Mouse (Mus musculus) CD8-positive naive resting alpha-beta T cell, adult 57 days (primary cell): ENCODE results near the gene Gpr68. TPM values are rescaled to one million over a fixed set of nuclear protein-coding genes. Genes with fewer than 3 reads are reported as not detected.

Source experiments
- total RNA-seq: library from RNA; stranded (reverse); gene quantifications from one replicate; pipeline ENCODE4 v1.2.4, GENCODE M21; 2023

Gene Gpr68
- 114 TPM for total RNA-seq

DNA sequence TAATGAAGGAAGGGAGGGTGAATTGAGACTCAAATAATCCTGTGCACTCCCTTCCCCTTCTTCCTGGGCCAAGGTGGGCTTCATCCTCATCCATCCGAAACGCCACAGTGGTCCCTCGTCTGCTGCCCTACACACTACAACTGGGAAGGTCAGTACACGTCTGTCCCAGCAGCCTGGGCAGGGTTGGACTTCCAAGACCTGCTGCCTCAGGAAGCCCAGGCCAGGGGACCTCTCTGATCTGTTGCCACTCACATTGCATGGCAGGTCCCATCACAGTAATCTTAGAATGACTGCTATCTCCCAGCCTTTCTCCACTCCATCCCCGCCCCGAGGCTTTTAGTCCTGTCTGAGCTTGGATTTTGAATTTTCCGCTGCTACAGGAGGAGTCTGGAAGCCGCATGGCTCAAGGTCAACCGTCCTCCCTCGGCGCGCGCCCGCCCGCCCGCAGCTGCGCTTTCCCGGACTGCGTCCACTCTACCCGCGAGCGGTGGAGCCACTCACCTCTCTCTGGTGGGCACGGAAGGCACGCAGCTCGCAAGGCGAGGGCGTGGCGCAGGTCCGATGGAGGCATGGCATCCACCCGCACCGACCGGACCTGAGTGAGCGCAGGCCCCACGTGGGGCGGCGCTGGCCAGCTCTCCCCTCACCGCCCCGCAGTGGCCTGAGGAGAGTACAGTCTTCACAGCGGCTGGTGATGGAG is at the start of gene Gpr68:
Gpr68 (minus strand) TSS at position 601 of the 700 bp plus-strand sequence.

Other genes starting within 250 kb of the Gpr68 start
- 15.7 TPM for gene Rps6ka5, start 181.2 kb downstream of the Gpr68 start, total RNA-seq
- 8.8 TPM for gene Dglucy, start 129.1 kb downstream of the Gpr68 start, total RNA-seq
- gene Ccdc88c, start 120.9 kb upstream of the Gpr68 start, total RNA-seq: 447 TPM
- gene Ppp4r3a, start 175.5 kb upstream of the Gpr68 start, total RNA-seq: 134 TPM